Mouse (Mus musculus) kidney, embryonic 14.5 days (tissue): Measurements from ENCODE around the gene Ms4a15. TPM values are rescaled to one million over a fixed set of nuclear protein-coding genes. Genes with fewer than 3 reads are reported as not detected.

Source experiments
- ATAC-seq: fragments of 200-750 bp; cut with Nextera tagmentation; 2 replicates; pipeline ENCODE4 v1.8.0; 2017; ENCODE audit warnings: moderate number of reproducible peaks, mild to moderate bottlenecking, moderate TSS enrichment, moderate library complexity; ENCODE audit not compliant: low FRiP score, low TSS enrichment
- H3K27ac ChIP-seq: fragments of 300-500 bp; sonication (generic); 2 replicates; pipeline ENCODE4 v1.5.1; 2014; ENCODE audit warnings: low read depth, mild to moderate bottlenecking, low read length, moderate library complexity, mixed read lengths
- H3K27me3 ChIP-seq: fragments of 300-500 bp; sonication (generic); 2 replicates; pipeline ENCODE4 v1.6.1; 2014; ENCODE audit warnings: mild to moderate bottlenecking, low read length; ENCODE audit not compliant: control insufficient read depth, insufficient read depth
- H3K36me3 ChIP-seq: fragments of 300-500 bp; sonication (generic); 2 replicates; pipeline ENCODE4 v1.6.1; 2014; ENCODE audit warnings: low read length, mixed read lengths; ENCODE audit not compliant: control insufficient read depth, insufficient read depth
- H3K4me1 ChIP-seq: fragments of 300-500 bp; sonication (generic); 2 replicates; pipeline ENCODE4 v1.6.1; 2014; ENCODE audit warnings: low read length, mixed read lengths; ENCODE audit not compliant: control insufficient read depth, insufficient read depth
- H3K4me2 ChIP-seq: fragments of 300-500 bp; sonication (generic); replicated peaks from 2 replicates; pipeline ENCODE4 v1.6.1; 2014; ENCODE audit warnings: low read depth, mild to moderate bottlenecking, low read length
- H3K4me3 ChIP-seq: fragments of 300-500 bp; sonication (generic); 2 replicates; pipeline ENCODE4 v1.5.1; 2014; ENCODE audit warnings: mild to moderate bottlenecking, low read length
- H3K9ac ChIP-seq: fragments of 300-500 bp; sonication (generic); 2 replicates; pipeline ENCODE4 v1.6.1; 2014; ENCODE audit warnings: low read depth, mild to moderate bottlenecking, low read length, moderate library complexity
- H3K9me3 ChIP-seq: fragments of 300-500 bp; sonication (generic); 2 replicates; pipeline ENCODE4 v1.6.1; 2016; ENCODE audit warnings: low read length; ENCODE audit not compliant: control insufficient read depth
- WGBS: fragments of 180-500 bp; shearing (Covaris S2); extraction: QIAGEN DNeasy Blood & Tissue Kit; methylation state at CpG from one replicate; pipeline ENCODE4 v1.1.7; 2014; 5-methylcytosine and 5-hydroxymethylcytosine counted together
- polyA plus RNA-seq: library from polyadenylated mRNA; unstranded; fragments of >200 nt; fragmentation: Nextera tagmentation; extraction: Ambion mirVana; gene quantifications from 2 replicates; pipeline ENCODE4 v1.2.1, GENCODE M21; 2014

Gene Ms4a15
- polyA plus RNA-seq, 1 experiment from 2014 or later = not detected

DNA sequence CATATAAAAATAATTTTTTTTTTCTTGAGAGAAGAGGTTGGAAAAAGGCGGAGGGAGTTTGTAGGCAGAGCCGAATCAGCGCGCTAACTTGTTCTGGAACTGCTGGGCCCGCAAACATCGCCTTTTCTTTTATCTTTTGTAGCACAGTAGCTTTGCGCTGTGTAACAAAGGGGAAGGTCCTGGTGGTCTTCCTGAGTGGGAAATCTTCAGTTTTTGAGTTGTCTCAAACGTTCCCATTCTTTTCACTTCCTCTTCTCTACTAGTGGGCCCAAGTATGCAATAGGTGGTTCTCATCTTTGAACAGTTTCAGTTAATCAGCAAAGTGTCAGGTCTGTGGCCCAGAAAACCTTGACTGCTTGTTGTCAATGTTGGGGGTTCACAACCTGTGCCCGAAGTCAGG, 43.5 kb downstream of the Ms4a15 start:
- Histone ChIP-seq H3K27ac (0 out of 2 replicates have a peak overlapping the region, but pooled peaks have one; percentile 12), H3K9ac (peak overlapping the region; percentile 88), H3K4me3 (peak overlapping the region; percentile 86), H3K4me1 (peaks cover 25% of the 10 kb centered on the region), H3K36me3 (peaks cover 9% of the 10 kb centered on the region; the same call in 1 of the 2 replicates), H3K27me3 (no peaks in the 10 kb centered on the region), H3K9me3 (no peaks in the 10 kb centered on the region), H3K4me2 (peak overlapping the region; percentile 35)
- no peak for ATAC-seq
- 37% methylated on average over 9 of the region's 9 CpGs for WGBS

DNA sequence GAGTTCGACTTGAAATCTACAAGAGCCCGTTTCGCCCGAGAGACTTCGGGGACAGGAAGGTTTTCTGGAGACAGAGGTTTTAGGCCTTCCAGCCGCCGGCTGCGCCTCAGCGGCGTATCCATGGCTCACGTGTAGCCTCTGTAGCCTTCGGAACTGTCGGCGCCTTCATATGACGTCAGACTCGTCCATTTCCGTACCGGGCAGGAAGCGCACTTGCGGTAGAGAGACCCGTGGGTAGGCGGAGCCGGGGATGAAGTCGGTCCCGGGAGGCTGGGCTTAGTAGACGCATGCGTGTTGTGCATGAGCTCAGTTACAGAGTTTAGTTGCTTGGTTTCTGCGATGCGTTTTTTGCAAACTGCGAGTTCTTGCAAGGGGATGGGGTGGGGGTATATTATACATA, 43.9 kb downstream of the Ms4a15 start, which contains the start of gene Ccdc86:
TSS of gene Ccdc86 (minus strand) at position 155 of the 400 bp plus-strand sequence.
- no peaks in the 10 kb centered on the region for H3K27me3 ChIP-seq
- peaks cover 14% of the 10 kb centered on the region for H3K36me3 ChIP-seq
- WGBS = under 1% methylated on average over 30 of the region's 30 CpGs
- H3K9ac ChIP-seq = peak within 1 kb of the TSS; percentile 88
- no peaks in the 10 kb centered on the region for H3K9me3 ChIP-seq
- 0 out of 2 replicates have a peak within 1 kb of the TSS, but pooled peaks have one; percentile 12 for H3K27ac ChIP-seq
- peak; percentile 97 for ATAC-seq
- H3K4me2 ChIP-seq = peak within 1 kb of the TSS; percentile 99
- peaks cover 25% of the 10 kb centered on the region for H3K4me1 ChIP-seq
- H3K4me3 ChIP-seq = peak within 1 kb of the TSS; percentile 86

DNA sequence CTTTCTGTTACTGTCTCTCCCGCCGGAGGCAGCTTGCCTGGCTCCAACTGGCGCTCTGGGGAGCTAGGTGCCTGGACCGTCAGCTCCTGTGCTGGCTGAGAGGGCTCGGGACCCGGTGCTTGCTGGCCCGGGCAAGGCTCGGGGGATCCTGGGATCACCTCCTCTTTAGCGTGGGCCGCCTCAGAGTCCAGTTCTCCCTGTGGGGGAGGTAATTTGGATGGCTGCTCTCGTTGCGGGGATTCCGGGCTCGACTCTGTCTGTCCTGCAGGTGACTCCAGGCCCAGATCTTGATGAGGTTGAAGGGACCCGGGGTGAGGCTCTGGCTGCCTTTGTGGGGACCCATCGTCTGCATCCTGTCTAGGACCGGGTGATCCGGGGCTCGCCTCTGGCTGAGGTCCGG, 44.6 kb downstream of the Ms4a15 start:
- Histone ChIP-seq H3K27me3 (no peaks in the 10 kb centered on the region), H3K36me3 (peaks cover 21% of the 10 kb centered on the region), H3K9me3 (no peaks in the 10 kb centered on the region), H3K4me3 (peak overlapping the region; percentile 86), H3K27ac (no peak overlapping the region), H3K9ac (peak overlapping the region; percentile 88), H3K4me2 (peak overlapping the region; percentile 99), H3K4me1 (peaks cover 25% of the 10 kb centered on the region)
- under 1% methylated on average over 20 of the region's 20 CpGs for WGBS
- no peak for ATAC-seq

DNA sequence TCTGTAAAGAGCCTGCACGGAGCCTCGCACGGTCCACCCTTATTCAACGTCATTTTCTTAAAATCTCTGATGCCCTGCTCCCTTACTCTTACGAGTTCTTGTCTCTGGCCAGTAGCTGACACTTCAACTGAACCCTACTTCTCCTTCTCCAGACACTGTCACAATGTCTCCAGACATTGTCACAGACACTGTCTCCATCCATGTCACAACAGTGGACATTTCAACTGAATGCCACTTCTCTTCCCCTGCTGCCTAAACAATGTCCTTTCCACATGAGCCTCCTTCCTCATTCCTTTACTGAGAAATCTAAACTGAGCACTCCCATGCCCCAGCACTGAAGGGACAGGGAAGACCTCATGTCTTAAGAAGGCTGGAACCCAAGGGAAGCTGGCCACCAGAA, 45.8 kb downstream of the Ms4a15 start:
- no peak for ATAC-seq
- 84% methylated on average over 5 of the region's 5 CpGs for WGBS
- H3K27me3 ChIP-seq = no peaks in the 10 kb centered on the region

DNA sequence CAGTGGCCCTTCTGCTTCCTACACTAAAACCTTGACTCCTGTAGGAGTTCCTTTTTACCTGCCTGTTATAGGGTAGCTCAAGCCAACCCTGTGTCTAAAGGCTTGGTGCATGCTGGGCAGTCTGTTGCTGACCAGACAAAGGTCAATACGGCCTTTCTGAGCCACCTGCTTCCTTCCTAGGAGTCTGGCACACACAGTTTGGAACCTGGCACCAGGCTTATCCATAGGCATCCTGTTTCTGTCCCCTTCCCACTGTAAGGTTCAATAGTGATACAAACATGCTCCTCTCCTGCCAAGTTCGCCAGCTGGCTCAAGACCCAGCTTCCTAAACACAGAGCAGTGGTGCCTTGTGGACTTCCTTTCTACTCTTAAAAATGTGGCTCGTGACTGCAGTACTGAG, 46.5 kb downstream of the Ms4a15 start:
- H3K27me3 ChIP-seq = no peaks in the 10 kb centered on the region
- H3K36me3 ChIP-seq = peaks cover 39% of the 10 kb centered on the region
- WGBS = 88% methylated on average over 3 of the region's 3 CpGs
- H3K27ac ChIP-seq = no peak overlapping the region
- H3K4me1 ChIP-seq = peaks cover 18% of the 10 kb centered on the region
- peak overlapping the region; percentile 99; the same call in 1 of the 2 replicates for H3K4me2 ChIP-seq
- ATAC-seq = no peak
- H3K4me3 ChIP-seq = peak overlapping the region; percentile 86; the same call in 1 of the 2 replicates
- H3K9ac ChIP-seq = no peak overlapping the region
- no peaks in the 10 kb centered on the region for H3K9me3 ChIP-seq

More for the DNA sequence above, 45.8 kb downstream of the Ms4a15 start:
- Histone ChIP-seq H3K36me3 (peaks cover 33% of the 10 kb centered on the region), H3K9ac (peak overlapping the region; percentile 88), H3K4me1 (peaks cover 23% of the 10 kb centered on the region), H3K9me3 (no peaks in the 10 kb centered on the region), H3K4me2 (peak overlapping the region; percentile 99), H3K4me3 (peak overlapping the region; percentile 86), H3K27ac (no peak overlapping the region)

DNA sequence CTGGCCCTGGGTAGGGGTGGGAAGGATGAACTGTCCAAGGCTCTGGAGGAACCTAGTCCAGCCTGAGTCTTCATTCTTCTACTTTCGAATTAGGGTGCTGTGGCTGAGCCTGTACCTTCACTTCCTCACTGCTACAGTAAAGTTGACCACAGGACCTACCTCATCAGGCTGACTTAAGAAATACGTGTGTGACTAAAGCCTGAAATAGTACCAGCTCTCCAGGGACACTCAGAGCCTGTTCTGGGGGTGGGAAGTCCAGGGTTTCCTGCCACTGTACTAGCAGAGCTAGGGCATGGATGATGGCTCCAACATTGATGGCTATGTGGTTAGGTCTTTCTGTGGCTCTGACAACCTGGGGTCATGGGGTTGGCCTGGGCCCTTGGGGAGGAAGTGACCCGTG, 49.1 kb downstream of the Ms4a15 start:
- 85% methylated on average over 3 of the region's 3 CpGs for WGBS

DNA sequence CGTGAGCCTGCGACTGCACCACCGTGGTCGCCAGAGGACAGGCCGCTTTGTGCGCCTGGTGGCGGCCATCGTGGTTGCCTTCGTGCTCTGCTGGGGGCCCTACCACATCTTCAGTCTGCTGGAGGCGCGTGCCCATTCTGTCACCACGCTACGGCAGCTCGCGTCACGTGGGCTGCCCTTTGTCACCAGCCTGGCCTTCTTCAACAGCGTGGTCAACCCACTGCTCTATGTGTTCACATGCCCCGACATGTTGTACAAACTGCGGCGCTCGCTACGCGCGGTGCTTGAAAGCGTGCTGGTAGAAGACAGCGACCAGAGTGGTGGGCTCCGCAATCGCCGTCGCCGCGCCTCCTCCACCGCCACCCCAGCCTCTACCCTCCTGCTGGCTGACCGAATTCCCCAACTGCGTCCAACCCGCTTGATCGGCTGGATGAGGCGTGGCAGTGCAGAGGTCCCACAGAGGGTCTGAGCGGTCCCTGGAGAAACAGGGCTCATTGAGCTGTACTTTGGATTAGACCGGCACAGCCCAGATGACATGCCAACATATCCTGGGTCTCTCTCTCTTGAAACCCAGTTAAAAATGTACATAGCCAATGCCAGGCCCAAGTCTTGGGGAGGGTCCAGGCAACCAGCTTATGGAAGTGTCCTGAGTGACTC, 52.1 kb downstream of the Ms4a15 start:
- peak overlapping the region; percentile 32 for H3K4me3 ChIP-seq
- H3K36me3 ChIP-seq = peaks cover 39% of the 10 kb centered on the region
- 0 out of 2 replicates have a peak, but pooled peaks cover 3% of the 10 kb centered on the region for H3K4me1 ChIP-seq
- H3K4me2 ChIP-seq = peak overlapping the region; percentile 65
- no peaks in the 10 kb centered on the region for H3K9me3 ChIP-seq
- H3K27me3 ChIP-seq = no peaks in the 10 kb centered on the region
- WGBS = 2% methylated on average over 40 of the region's 40 CpGs
- H3K27ac ChIP-seq = no peak overlapping the region
- peak; percentile 74 for ATAC-seq
- H3K9ac ChIP-seq = peak overlapping the region; percentile 54

More for the DNA sequence above, 49.1 kb downstream of the Ms4a15 start:
- H3K9me3 ChIP-seq = no peaks in the 10 kb centered on the region
- no peak for ATAC-seq
- H3K4me3 ChIP-seq = no peak overlapping the region
- no peaks in the 10 kb centered on the region for H3K27me3 ChIP-seq
- H3K27ac ChIP-seq = no peak overlapping the region
- peaks cover 20% of the 10 kb centered on the region for H3K4me1 ChIP-seq
- H3K36me3 ChIP-seq = peaks cover 39% of the 10 kb centered on the region
- H3K9ac ChIP-seq = no peak overlapping the region
- no peak overlapping the region for H3K4me2 ChIP-seq

DNA sequence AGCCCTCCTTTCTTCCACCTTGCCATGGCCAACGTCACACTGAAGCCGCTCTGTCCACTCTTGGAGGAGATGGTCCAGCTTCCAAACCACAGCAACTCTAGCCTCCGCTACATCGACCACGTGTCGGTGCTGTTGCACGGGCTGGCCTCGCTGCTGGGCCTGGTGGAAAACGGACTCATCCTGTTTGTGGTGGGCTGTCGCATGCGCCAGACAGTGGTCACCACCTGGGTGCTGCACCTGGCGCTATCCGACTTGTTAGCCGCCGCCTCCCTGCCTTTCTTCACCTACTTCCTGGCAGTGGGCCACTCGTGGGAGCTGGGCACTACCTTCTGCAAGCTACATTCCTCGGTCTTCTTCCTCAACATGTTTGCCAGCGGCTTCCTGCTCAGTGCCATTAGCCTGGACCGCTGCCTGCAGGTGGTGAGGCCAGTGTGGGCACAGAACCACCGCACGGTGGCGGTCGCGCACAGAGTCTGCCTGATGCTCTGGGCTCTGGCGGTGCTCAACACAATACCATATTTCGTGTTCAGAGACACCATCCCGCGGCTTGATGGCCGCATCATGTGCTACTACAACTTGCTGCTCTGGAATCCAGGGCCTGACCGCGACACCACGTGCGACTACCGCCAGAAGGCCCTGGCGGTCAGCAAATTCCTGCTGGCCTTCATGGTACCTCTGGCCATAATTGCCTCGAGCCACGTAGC, 52.8 kb downstream of the Ms4a15 start:
- Histone ChIP-seq H3K9me3 (no peaks in the 10 kb centered on the region), H3K36me3 (peaks cover 36% of the 10 kb centered on the region), H3K9ac (peak overlapping the region; percentile 54), H3K4me2 (peak overlapping the region; percentile 65), H3K4me3 (peak overlapping the region; percentile 32), H3K27me3 (no peaks in the 10 kb centered on the region), H3K4me1 (0 out of 2 replicates have a peak, but pooled peaks cover 3% of the 10 kb centered on the region), H3K27ac (no peak overlapping the region)
- peak; percentile 91 for ATAC-seq
- WGBS = 17% methylated on average over 37 of the region's 37 CpGs

DNA sequence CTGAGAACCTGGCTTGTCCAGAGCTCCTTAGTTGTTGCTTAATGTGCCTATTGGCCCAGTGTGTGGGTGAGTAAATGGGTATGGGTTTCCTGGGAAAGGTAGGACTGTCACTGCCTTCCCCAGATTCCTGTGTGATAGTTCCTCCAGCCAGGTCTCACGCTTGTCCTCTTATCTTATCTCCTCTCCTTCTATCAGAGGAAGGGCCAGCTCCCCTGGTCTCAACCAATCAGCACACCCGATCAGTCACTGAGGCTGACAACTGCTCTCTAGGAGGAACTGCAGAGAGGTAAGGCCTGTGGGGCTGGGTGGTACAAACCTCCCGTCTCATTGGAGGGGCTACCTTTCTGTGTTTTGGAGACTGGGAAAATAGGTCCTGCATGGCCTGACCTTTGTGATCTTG, 54.3 kb downstream of the Ms4a15 start:
- WGBS = 63% methylated on average over 3 of the region's 3 CpGs
- Histone ChIP-seq H3K36me3 (peaks cover 22% of the 10 kb centered on the region), H3K9ac (no peak overlapping the region), H3K27me3 (no peaks in the 10 kb centered on the region), H3K4me1 (0 out of 2 replicates have a peak, but pooled peaks cover 3% of the 10 kb centered on the region), H3K9me3 (no peaks in the 10 kb centered on the region), H3K4me2 (no peak overlapping the region), H3K4me3 (no peak overlapping the region), H3K27ac (no peak overlapping the region)
- no peak for ATAC-seq
